Mouse (Mus musculus) liver, embryonic 14.5 days (tissue): ENCODE data around the gene Glt6d1. TPM values are rescaled to one million over a fixed set of nuclear protein-coding genes. Genes with fewer than 3 reads are reported as not detected.
"Not testable (repeated sequence)": the region's sequence is repeated elsewhere in the genome, so short reads cannot be mapped to it uniquely, and the experiment has no call there.

ENCODE experiments used
- ATAC-seq: fragments of 200-750 bp; cut with Nextera tagmentation; 2 replicates; pipeline ENCODE4 v1.8.0; 2017; ENCODE audit warnings: moderate number of reproducible peaks, mild to moderate bottlenecking, moderate library complexity; ENCODE audit not compliant: insufficient read depth
- DNase-seq, 3 experiments: peaks; one replicate each; pipeline ENCODE4 v3.0.0-alpha.2; 2012 to 2013; ENCODE audit warnings: low read depth in 3 of 3, low spot score in 3 of 3
- H3K27ac ChIP-seq: fragments of 300-500 bp; sonication (generic); 2 replicates; pipeline ENCODE4 v1.5.1; 2014; ENCODE audit warnings: moderate library complexity, mild to moderate bottlenecking, control low read depth, inconsistent platforms
- H3K27me3 ChIP-seq: fragments of 300-500 bp; sonication (generic); 2 replicates; pipeline ENCODE4 v1.6.1; 2014; ENCODE audit warnings: mild to moderate bottlenecking, low read length, moderate library complexity; ENCODE audit not compliant: control insufficient read depth, insufficient read depth
- H3K36me3 ChIP-seq: fragments of 300-500 bp; sonication (generic); replicated peaks from 2 replicates; pipeline ENCODE4 v1.6.1; 2014; ENCODE audit warnings: low read depth; ENCODE audit not compliant: control insufficient read depth, insufficient read depth
- H3K4me1 ChIP-seq, 2 experiments: fragments of 200-500 bp in 1 of 2; fragments of 300-500 bp in 1 of 2; sonication (generic) in 1 of 2; replicated peaks; 2 replicates each; pipeline ENCODE4 v1.6.1; 2012 to 2014; ENCODE audit warnings: antibody characterized with exemption in 1 of 2, inconsistent platforms in 1 of 2, low read length in 1 of 2; ENCODE audit not compliant: control insufficient read depth in 2 of 2, insufficient read depth in 2 of 2
- H3K4me2 ChIP-seq: fragments of 300-500 bp; sonication (generic); 2 replicates; pipeline ENCODE4 v1.6.1; 2014; ENCODE audit warnings: low read depth, mild to moderate bottlenecking, control low read depth, moderate library complexity
- H3K4me3 ChIP-seq, 2 experiments: fragments of 200-500 bp in 1 of 2; fragments of 300-500 bp in 1 of 2; sonication (generic) in 1 of 2; 2 replicates each; pipeline ENCODE4 v1.5.1; 2012 to 2014; ENCODE audit warnings: low read depth in 2 of 2, low read length in 2 of 2, mild to moderate bottlenecking in 2 of 2, control low read depth in 1 of 2, inconsistent platforms in 1 of 2, moderate library complexity in 1 of 2; ENCODE audit not compliant: insufficient read depth in 1 of 2
- H3K9ac ChIP-seq: fragments of 300-500 bp; sonication (generic); replicated peaks from 2 replicates; pipeline ENCODE4 v1.6.1; 2014; ENCODE audit warnings: mild to moderate bottlenecking, control low read depth, moderate library complexity
- H3K9me3 ChIP-seq: fragments of 300-500 bp; sonication (generic); 2 replicates; pipeline ENCODE4 v1.6.1; 2016; ENCODE audit warnings: low read length, mixed read lengths; ENCODE audit not compliant: control insufficient read depth
- CTCF ChIP-seq: IDR thresholded peaks from 2 replicates; pipeline ENCODE4 v1.5.1; 2016; ENCODE audit warnings: antibody characterized with exemption, low read depth, control low read depth
- EP300 ChIP-seq: IDR thresholded peaks from 2 replicates; pipeline ENCODE4 v1.6.1; 2016; ENCODE audit warnings: antibody characterized with exemption, low read depth
- WGBS: fragments of 180-500 bp; shearing (Covaris S2); extraction: QIAGEN DNeasy Blood & Tissue Kit; methylation state at CpG from one replicate; pipeline ENCODE4 v1.1.7; 2014; ENCODE audit not compliant: insufficient replicate concordance; 5-methylcytosine and 5-hydroxymethylcytosine counted together
- polyA plus RNA-seq, 2 experiments: library from polyadenylated mRNA; depleted of rRNA in 1 of 2; stranded (reverse) in 1 of 2; unstranded in 1 of 2; fragments of >200 nt; fragmentation: Nextera tagmentation in 1 of 2; extraction: Ambion mirVana in 1 of 2; gene quantifications; 2 replicates each; pipeline versions ENCODE4 v1.2.1 to v1.2.3; 2012 to 2014

The Glt6d1 gene
- not detected in 2 replicates for polyA plus RNA-seq (2012; rRNA removed)
- not detected in 2 replicates for polyA plus RNA-seq (2014; fragmentation: Nextera tagmentation; extraction: Ambion mirVana)

GRCm38 (mm10) chr2:25815748-25816147, at the start of gene Glt6d1:
Glt6d1 (minus strand) TSS chr2:25815848.
- not testable (repeated sequence) for H3K9me3 ChIP-seq, ATAC-seq, H3K4me1 ChIP-seq, H3K27me3 ChIP-seq, H3K4me3 ChIP-seq, H3K27ac ChIP-seq, H3K36me3 ChIP-seq, DNase-seq, H3K4me2 ChIP-seq, H3K9ac ChIP-seq
- WGBS = 35% methylated on average over 1 of the region's 1 CpGs

- WGBS = 14% methylated on average over 4 of the region's 4 CpGs
- no peak for TF ChIP-seq EP300
- no peak for TF ChIP-seq CTCF
- H3K27me3 ChIP-seq = peaks cover 22% of the 10 kb centered on the region
- no peak overlapping the region for H3K4me3 ChIP-seq
- no peaks in the 10 kb centered on the region for H3K4me1 ChIP-seq
- no peak overlapping the region for H3K9ac ChIP-seq
- H3K4me2 ChIP-seq = no peak overlapping the region
- no peaks in the 10 kb centered on the region for H3K36me3 ChIP-seq
- DNase-seq = no peak
- H3K27ac ChIP-seq = no peak overlapping the region
- no peaks in the 10 kb centered on the region for H3K9me3 ChIP-seq
- no peak for ATAC-seq
Measured at GRCm38 (mm10) chr2:25865412-25865811, 49.8 kb upstream of the Glt6d1 start.

GRCm38 (mm10) chr2:25864230-25864629, 48.6 kb upstream of the Glt6d1 start:
- H3K36me3 ChIP-seq = no peaks in the 10 kb centered on the region
- no peak overlapping the region for H3K4me2 ChIP-seq
- H3K9ac ChIP-seq = no peak overlapping the region
- no peaks in the 10 kb centered on the region for H3K4me1 ChIP-seq
- H3K4me3 ChIP-seq = no peak overlapping the region
- TF ChIP-seq EP300 = no peak
- no peak for TF ChIP-seq CTCF
- WGBS = 3% methylated on average over 18 of the region's 18 CpGs
- H3K27ac ChIP-seq = no peak overlapping the region
- DNase-seq (no peak), ATAC-seq (no peak)
- no peaks in the 10 kb centered on the region for H3K9me3 ChIP-seq
- H3K27me3 ChIP-seq = peaks cover 22% of the 10 kb centered on the region

GRCm38 (mm10) chr2:25863337-25864131, 47.9 kb upstream of the Glt6d1 start, which contains the start of gene Kcnt1:
Kcnt1 (plus strand) TSS chr2:25863734.
- Histone ChIP-seq H3K9me3 (no peaks in the 10 kb centered on the region), H3K4me1 (no peaks in the 10 kb centered on the region), H3K27me3 (peaks cover 22% of the 10 kb centered on the region), H3K27ac (no peak within 1 kb of the TSS), H3K36me3 (no peaks in the 10 kb centered on the region), H3K4me3 (peak within 1 kb of the TSS in 1 of 2 experiments; percentile 17; a peak in 2 of 4 replicates), H3K4me2 (peak within 1 kb of the TSS; percentile 50), H3K9ac (no peak within 1 kb of the TSS)
- TF ChIP-seq EP300 (no peak), CTCF (no peak)
- 1% methylated on average over 52 of the region's 53 CpGs for WGBS
- DNase-seq = no peak
- no peak for ATAC-seq

GRCm38 (mm10) chr2:25862696-25863270, 47.1 kb upstream of the Glt6d1 start:
- H3K4me2 ChIP-seq = no peak overlapping the region
- DNase-seq (no peak), ATAC-seq (no peak)
- no peak overlapping the region for H3K27ac ChIP-seq
- H3K27me3 ChIP-seq = peaks cover 22% of the 10 kb centered on the region
- 33% methylated on average over 5 of the region's 5 CpGs for WGBS
- no peaks in the 10 kb centered on the region for H3K36me3 ChIP-seq
- H3K4me3 ChIP-seq = no peak overlapping the region
- no peak for TF ChIP-seq CTCF
- no peak for TF ChIP-seq EP300
- no peaks in the 10 kb centered on the region for H3K4me1 ChIP-seq
- H3K9me3 ChIP-seq = no peaks in the 10 kb centered on the region
- H3K9ac ChIP-seq = no peak overlapping the region
